Mouse (Mus musculus): ENCODE results near the gene Tpcn1. TPM values are rescaled to one million over a fixed set of nuclear protein-coding genes. Genes with fewer than 3 reads are reported as not detected.

Tpcn1 gene
- polyA plus RNA-seq (2015; fragmentation: Nextera tagmentation; extraction: Ambion mirVana): 13.3 and 15.5 TPM in 2 replicates

DNA sequence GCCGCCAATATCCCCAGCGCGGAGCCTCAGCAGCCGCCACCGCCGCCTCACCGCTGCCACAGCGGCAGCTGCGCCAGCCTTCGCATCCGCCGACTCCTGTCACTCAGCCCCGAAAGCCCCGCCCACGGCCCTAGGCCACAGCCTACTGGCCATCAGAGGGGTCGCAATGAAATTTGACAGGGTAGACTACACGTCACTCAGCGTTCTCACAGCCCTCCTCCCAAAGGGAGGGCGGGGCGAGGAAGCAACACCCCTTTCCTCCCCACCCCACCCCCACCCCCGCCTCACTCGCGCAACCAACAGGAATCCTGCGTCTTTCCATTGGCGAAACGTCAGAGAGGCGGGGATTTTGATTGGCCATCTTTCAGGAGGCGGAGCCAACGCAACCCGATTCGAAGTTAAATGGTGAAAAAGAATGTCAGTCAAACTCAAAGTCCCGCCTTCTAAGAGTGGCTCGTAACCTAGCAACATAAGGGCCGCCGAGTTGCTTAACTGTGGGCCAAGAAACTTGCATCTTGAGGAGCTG is at the start of gene Tpcn1, which contains the start of gene Iqcd:
Gene Tpcn1 (minus strand): TSS at position 105 of the 526 bp plus-strand sequence.
Gene Iqcd (plus strand): TSS at position 448 of the 526 bp plus-strand sequence.

DNA sequence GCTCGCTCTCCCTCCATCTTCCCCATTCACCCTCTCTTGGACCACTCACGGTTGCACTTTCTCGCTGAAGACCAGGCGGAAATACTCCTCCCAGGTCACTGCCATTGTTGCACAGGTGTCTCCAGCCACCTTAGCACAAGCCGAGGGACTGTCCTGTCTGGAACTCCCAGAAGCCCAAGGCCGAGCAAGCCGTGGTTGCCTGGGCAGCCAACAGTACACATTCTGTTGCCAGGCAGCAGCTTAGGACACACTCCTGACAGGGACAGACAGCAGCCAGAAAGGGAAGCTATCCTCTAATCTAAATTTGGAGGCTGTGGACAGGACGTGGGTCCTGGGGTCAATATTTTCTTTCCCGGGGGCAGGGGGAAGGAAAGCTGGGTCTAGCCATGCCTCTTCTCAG is 45.7 kb upstream of the Tpcn1 start, which contains the start of gene Cfap73:
Gene Cfap73 (minus strand): TSS at position 105 of the 400 bp plus-strand sequence.

DNA sequence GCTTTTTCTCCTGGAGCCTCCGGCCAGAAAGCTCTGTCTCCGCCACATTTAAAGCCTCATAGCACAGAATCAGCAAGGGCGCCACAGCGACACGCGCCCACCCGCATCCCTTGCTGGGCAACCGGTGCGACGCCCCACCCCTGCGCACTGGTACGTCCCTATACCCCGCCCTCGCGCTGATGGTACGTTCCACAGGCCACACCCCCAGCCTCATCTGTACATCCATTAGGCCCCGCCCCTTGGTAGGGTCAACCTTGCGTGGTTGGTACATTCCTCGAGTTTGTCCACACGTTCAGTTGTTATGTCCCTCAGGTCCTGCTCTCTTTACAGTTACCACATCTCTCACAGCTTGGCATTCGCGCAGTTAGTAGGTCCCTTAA is 24.0 kb upstream of the Tpcn1 start, which contains the start of the genes Rita1 and Ddx54:
Gene Rita1 (minus strand): TSS at position 148 of the 380 bp plus-strand sequence.
Gene Ddx54 (plus strand): TSS at position 298 of the 380 bp plus-strand sequence.

DNA sequence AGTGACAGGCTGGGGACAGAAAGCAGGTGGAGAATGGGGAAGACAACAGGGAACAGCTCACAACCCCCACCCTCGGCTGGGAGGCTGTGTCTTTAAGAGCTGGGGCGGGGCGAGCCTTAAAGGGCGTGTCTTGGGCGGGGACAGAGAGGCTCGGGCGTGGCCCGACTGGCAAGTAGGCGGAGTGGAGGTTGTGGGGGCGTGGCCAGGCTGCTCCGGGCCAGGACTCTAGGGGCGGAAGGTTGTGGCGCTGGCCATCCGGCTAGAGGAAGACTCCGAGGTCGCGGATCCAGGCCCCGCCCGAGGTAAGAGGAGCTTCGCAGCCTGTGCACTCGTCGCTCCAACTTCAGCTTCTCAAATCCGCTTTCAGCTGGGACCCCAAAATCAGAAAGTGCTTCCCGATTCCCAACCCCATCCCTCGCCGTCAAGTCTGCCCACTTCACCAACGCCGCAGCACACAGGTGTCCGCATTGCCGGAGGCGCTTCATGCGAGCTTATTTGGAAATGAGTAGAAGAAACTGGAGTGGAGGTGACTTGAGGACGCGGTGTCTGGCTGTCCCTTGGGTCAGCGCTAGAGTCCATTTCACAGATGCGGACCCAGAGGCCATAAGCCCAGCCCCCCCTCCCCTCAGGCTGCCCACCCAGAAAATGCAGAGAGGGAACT is 77.4 kb downstream of the Tpcn1 start, which contains the start of gene Slc8b1:
Gene Slc8b1 (plus strand): TSS at position 187 of the 661 bp plus-strand sequence.

DNA sequence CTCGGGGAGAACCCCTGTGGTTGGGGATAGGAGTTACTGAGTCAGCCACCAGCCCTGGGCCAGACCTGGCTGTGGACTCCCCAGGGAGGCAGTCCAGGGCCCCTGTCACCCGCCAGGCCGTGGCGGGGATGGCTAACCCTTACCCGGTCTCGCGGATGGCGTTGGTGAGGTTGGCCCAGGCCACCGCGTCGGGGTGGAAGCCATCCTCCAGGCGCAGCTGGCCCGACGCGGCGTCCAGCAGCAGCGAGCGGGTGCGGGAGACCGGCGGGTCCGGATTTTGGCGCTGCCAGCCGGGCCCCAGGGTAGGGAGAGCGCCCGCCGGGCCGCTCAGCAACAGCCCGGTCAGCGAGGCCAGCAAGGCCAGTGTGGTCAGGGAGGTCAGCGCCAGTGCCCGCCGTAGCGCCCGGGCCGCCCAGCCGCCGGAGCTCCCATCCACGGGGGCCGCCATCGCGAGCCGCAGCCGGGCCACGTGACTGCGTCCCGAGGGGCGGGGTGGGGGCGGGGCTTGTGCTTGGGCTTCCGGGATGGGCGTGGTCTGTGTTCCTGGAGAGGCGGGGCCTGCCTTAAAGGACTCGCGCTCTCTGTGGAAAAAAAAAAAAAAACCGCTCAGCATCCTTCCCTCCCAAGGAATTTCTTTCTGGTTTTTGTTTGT is 85.2 kb downstream of the Tpcn1 start, which contains the start of gene Plbd2:
Gene Plbd2 (minus strand): TSS at position 482 of the 652 bp plus-strand sequence.

Other genes with a start within 250 kb of the Tpcn1 start
- not detected in 2 replicates for gene Lhx5, start 157.0 kb downstream of the Tpcn1 start, polyA plus RNA-seq (2015; fragmentation: Nextera tagmentation; extraction: Ambion mirVana)
- gene Sdsl, start 115.9 kb downstream of the Tpcn1 start, polyA plus RNA-seq (2015; fragmentation: Nextera tagmentation; extraction: Ambion mirVana): 4.7 and 7.2 TPM in 2 replicates
- not detected in 2 replicates for gene Sds, start 112.1 kb downstream of the Tpcn1 start, polyA plus RNA-seq (2015; fragmentation: Nextera tagmentation; extraction: Ambion mirVana)
- gene Plbd2, start 85.0 kb downstream of the Tpcn1 start, polyA plus RNA-seq (2015; fragmentation: Nextera tagmentation; extraction: Ambion mirVana): 51.6 and 53.6 TPM in 2 replicates
- gene Slc8b1, start 77.5 kb downstream of the Tpcn1 start, polyA plus RNA-seq (2015; fragmentation: Nextera tagmentation; extraction: Ambion mirVana): 9.4 and 11.8 TPM in 2 replicates
- 0.37 and 0.40 TPM in 2 replicates for gene Iqcd, start 343 bp upstream of the Tpcn1 start, polyA plus RNA-seq (2015; fragmentation: Nextera tagmentation; extraction: Ambion mirVana)
- gene Rita1, start 23.9 kb upstream of the Tpcn1 start, polyA plus RNA-seq (2015; fragmentation: Nextera tagmentation; extraction: Ambion mirVana): 6.8 and 9.0 TPM in 2 replicates
- gene Ddx54, start 24.1 kb upstream of the Tpcn1 start, polyA plus RNA-seq (2015; fragmentation: Nextera tagmentation; extraction: Ambion mirVana): 24.8 and 25.5 TPM in 2 replicates
- gene Cfap73, start 45.6 kb upstream of the Tpcn1 start, polyA plus RNA-seq (2015; fragmentation: Nextera tagmentation; extraction: Ambion mirVana): not detected in 2 replicates
- not detected in 2 replicates for gene Rasal1, start 60.1 kb upstream of the Tpcn1 start, polyA plus RNA-seq (2015; fragmentation: Nextera tagmentation; extraction: Ambion mirVana)
- gene Dtx1, start 123.3 kb upstream of the Tpcn1 start, polyA plus RNA-seq (2015; fragmentation: Nextera tagmentation; extraction: Ambion mirVana): 1.7 and 1.9 TPM in 2 replicates
- gene Oas2, start 161.2 kb upstream of the Tpcn1 start, polyA plus RNA-seq (2015; fragmentation: Nextera tagmentation; extraction: Ambion mirVana): 1.0 and 1.1 TPM in 2 replicates
- 0.25 and 0.63 TPM in 2 replicates for gene Oas3, start 189.0 kb upstream of the Tpcn1 start, polyA plus RNA-seq (2015; fragmentation: Nextera tagmentation; extraction: Ambion mirVana)
- gene Oas1e, start 206.9 kb upstream of the Tpcn1 start, polyA plus RNA-seq (2015; fragmentation: Nextera tagmentation; extraction: Ambion mirVana): not detected in 2 replicates
- gene Oas1c, start 223.8 kb upstream of the Tpcn1 start, polyA plus RNA-seq (2015; fragmentation: Nextera tagmentation; extraction: Ambion mirVana): 0.99 and 1.2 TPM in 2 replicates

All from urinary bladder, postnatal 0 days (tissue).